Mouse (Mus musculus): ENCODE data around the gene Tnfrsf12a.

Gene Tnfrsf12a

GRCm38 (mm10) chr17:23644613-23645495, 32.4 kb downstream of the Tnfrsf12a start, which contains the start of gene Mmp25:
Gene Mmp25, minus strand, starts transcription at chr17:23645277.
- peak; percentile 67 for DNase-seq (ENCODE audit: low spot score)

GRCm38 (mm10) chr17:23631241-23631640, 46.0 kb downstream of the Tnfrsf12a start:
- DNase-seq (ENCODE audit: low spot score) = no peak

GRCm38 (mm10) chr17:23630195-23631020, 46.9 kb downstream of the Tnfrsf12a start:
- peak; percentile 92 for DNase-seq (ENCODE audit: low spot score)

GRCm38 (mm10) chr17:23627813-23628212, 49.5 kb downstream of the Tnfrsf12a start:
- no peak for DNase-seq (ENCODE audit: low spot score)
